Mouse (Mus musculus) gastrocnemius, adult 8-10 months (tissue): ENCODE data around the gene Srrm2. TPM values are rescaled to one million over a fixed set of nuclear protein-coding genes. Genes with fewer than 3 reads are reported as not detected.

Source experiments
- DNase-seq, 2 experiments: peaks; one replicate each; pipeline ENCODE4 v3.0.0; 2022; ENCODE audit warnings: low spot score in 2 of 2
- total RNA-seq, 4 experiments: library from RNA; stranded (reverse); gene quantifications; 2 replicates each; pipeline ENCODE4 v1.2.4; 2022

The Srrm2 gene
- 100 to 1,000 TPM; 152 to 180 (median 170) TPM for total RNA-seq

GRCm38 (mm10) chr17:23790269-23791078 is at the start of gene Srrm2:
Srrm2 (plus strand) TSS chr17:23790532.
- DNase-seq: no peak

- no peak for DNase-seq
These were observed 49.7 kb upstream of the Srrm2 start, which contains the start of gene Paqr4 for GRCm38 (mm10) chr17:23740598-23741021. Paqr4 (minus strand) TSS chr17:23740867.

- DNase-seq: no peak
These were observed 48.7 kb upstream of the Srrm2 start for GRCm38 (mm10) chr17:23741359-23742209.

- DNase-seq: no peak
These were observed 48.0 kb upstream of the Srrm2 start for GRCm38 (mm10) chr17:23742210-23742793.

- DNase-seq: no peak
These were observed 47.4 kb upstream of the Srrm2 start for GRCm38 (mm10) chr17:23742941-23743340.

GRCm38 (mm10) chr17:23744076-23744475 is 46.3 kb upstream of the Srrm2 start:
- no peak for DNase-seq

GRCm38 (mm10) chr17:23744651-23745050 is 45.7 kb upstream of the Srrm2 start:
- no peak for DNase-seq

GRCm38 (mm10) chr17:23745301-23746251 is 44.8 kb upstream of the Srrm2 start, which contains the start of gene Kremen2:
Kremen2 (minus strand) TSS chr17:23745833.
- DNase-seq: no peak

- DNase-seq: no peak
These were observed 44.0 kb upstream of the Srrm2 start for GRCm38 (mm10) chr17:23746311-23746710.

GRCm38 (mm10) chr17:23746767-23747166 is 43.6 kb upstream of the Srrm2 start:
- no peak for DNase-seq

GRCm38 (mm10) chr17:23747471-23747870 is 42.9 kb upstream of the Srrm2 start:
- DNase-seq: no peak

- DNase-seq: no peak
These were observed 42.3 kb upstream of the Srrm2 start for GRCm38 (mm10) chr17:23748026-23748425.

- peak in 1 of 2 experiments; percentile 64 for DNase-seq
These were observed 41.5 kb upstream of the Srrm2 start for GRCm38 (mm10) chr17:23748631-23749391.

- no peak for DNase-seq
These were observed 40.7 kb upstream of the Srrm2 start for GRCm38 (mm10) chr17:23749400-23750191.

GRCm38 (mm10) chr17:23755689-23756088 is 34.6 kb upstream of the Srrm2 start:
- DNase-seq: no peak

GRCm38 (mm10) chr17:23757581-23757980 is 32.8 kb upstream of the Srrm2 start:
- DNase-seq: no peak

GRCm38 (mm10) chr17:23758801-23759200 is 31.5 kb upstream of the Srrm2 start:
- DNase-seq: no peak

GRCm38 (mm10) chr17:23760231-23760630 is 30.1 kb upstream of the Srrm2 start:
- DNase-seq: no peak

- DNase-seq: no peak
These were observed 29.2 kb upstream of the Srrm2 start for GRCm38 (mm10) chr17:23761155-23761554.
